Comparison of ENCODE assay signal across 10 mouse cellular contexts in the genomic region with DNA sequence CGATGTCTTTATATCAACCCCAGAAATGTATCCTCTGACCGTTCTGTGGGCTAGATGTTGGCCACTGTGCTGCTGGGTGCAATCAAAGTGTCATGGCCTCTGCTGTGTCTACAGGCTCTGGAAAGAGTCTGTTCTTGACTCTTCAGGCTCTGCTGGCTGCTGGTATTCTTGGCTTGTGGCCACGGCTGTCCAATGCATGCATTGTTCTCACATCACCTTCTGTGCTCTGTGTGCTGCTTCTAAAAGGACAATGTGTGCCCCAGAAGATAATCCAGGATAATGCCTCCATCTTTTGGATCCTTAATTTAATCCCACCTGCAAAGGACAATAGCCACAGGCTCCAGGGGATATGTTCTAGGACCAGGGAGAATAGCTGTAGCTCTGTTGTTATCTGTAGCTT.
DNase-seq lines count a peak whose midpoint lies in the region; ATAC-seq lines count a peak whose summit lies in the region.
"Had no signal": no experiment of that assay in that cellular context is flagged by ENCODE, and none has a peak within 500 bp of the region (broad histone marks: within the 10 kb centered on the region; RNA-seq: fewer than 3 reads in every experiment).

No protein-coding gene starts in this region.

- peaks cover 25% of the 10 kb centered on the region for H3K4me1 ChIP-seq in hindbrain, embryonic 10.5 days (replicated peaks)
- H3K4me1 ChIP-seq in hindbrain, embryonic 14.5 days (replicated peaks; ENCODE audit: control insufficient read depth, insufficient read depth, low read length), result no peaks in the 10 kb centered on the region
- H3K4me1 ChIP-seq in liver, embryonic 11.5 days (replicated peaks; ENCODE audit: control insufficient read depth, insufficient read depth, low read length), result no peaks in the 10 kb centered on the region
- H3K4me1 ChIP-seq in forebrain, embryonic 10.5 days, result peaks cover 9% of the 10 kb centered on the region

- no peaks in the 10 kb centered on the region for H3K9me3 ChIP-seq in hindbrain, embryonic 10.5 days
- no peaks in the 10 kb centered on the region for H3K9me3 ChIP-seq in hindbrain, embryonic 14.5 days (ENCODE audit: control insufficient read depth, low read length)
- H3K9me3 ChIP-seq in liver, embryonic 11.5 days (ENCODE audit: control insufficient read depth, low read length), result no peaks in the 10 kb centered on the region
- no peaks in the 10 kb centered on the region for H3K9me3 ChIP-seq in forebrain, embryonic 10.5 days

- no peak overlapping the region for H3K4me2 ChIP-seq in hindbrain, embryonic 14.5 days (replicated peaks)
- no peak overlapping the region for H3K4me2 ChIP-seq in liver, embryonic 11.5 days
- H3K4me2 ChIP-seq: limb, embryonic 12.5 days had no signal

- no peaks in the 10 kb centered on the region for H3K36me3 ChIP-seq in hindbrain, embryonic 10.5 days
- H3K36me3 ChIP-seq in hindbrain, embryonic 14.5 days (replicated peaks; ENCODE audit: control insufficient read depth, insufficient read depth), result no peaks in the 10 kb centered on the region
- no peaks in the 10 kb centered on the region; the same call in 1 of the 2 replicates for H3K36me3 ChIP-seq in liver, embryonic 11.5 days (ENCODE audit: control insufficient read depth, insufficient read depth, low read length)
- no peaks in the 10 kb centered on the region for H3K36me3 ChIP-seq in forebrain, embryonic 10.5 days (replicated peaks)
- H3K36me3 ChIP-seq: limb, embryonic 12.5 days had no signal

- DNase-seq in hindbrain, embryonic 10.5 days (ENCODE audit: low spot score), result peak; percentile 17
- no peak for DNase-seq in hindbrain, embryonic 14.5 days (ENCODE audit: low spot score)
- DNase-seq in right cerebral cortex, adult 18-20 months, result peak; percentile 22
- no peak for DNase-seq in right cerebral cortex, adult 2 months (ENCODE audit: low spot score in 2 of 2)
- peak; percentile 64 for DNase-seq in heart, postnatal 4 days
- no peak for DNase-seq in thymus, postnatal 10 days (ENCODE audit: low spot score in 2 of 2)
- DNase-seq in liver, embryonic 11.5 days (ENCODE audit: low spot score), result no peak
- DNase-seq in forebrain, embryonic 10.5 days (ENCODE audit: extremely low spot score, low spot score), result no peak

- H3K9ac ChIP-seq in hindbrain, embryonic 14.5 days, result no peak overlapping the region
- no peak overlapping the region for H3K9ac ChIP-seq in liver, embryonic 11.5 days (ENCODE audit: low read depth, low read length)
- H3K9ac ChIP-seq: limb, embryonic 12.5 days had no signal

- H3K27ac ChIP-seq in hindbrain, embryonic 10.5 days, result peak overlapping the region; percentile 76
- H3K27ac ChIP-seq in hindbrain, embryonic 14.5 days, result no peak overlapping the region
- no peak overlapping the region for H3K27ac ChIP-seq in liver, embryonic 11.5 days (ENCODE audit: low read depth, low read length)
- no peak overlapping the region for H3K27ac ChIP-seq in forebrain, embryonic 10.5 days
- H3K27ac ChIP-seq: limb, embryonic 12.5 days had no signal

- no peaks in the 10 kb centered on the region for H3K27me3 ChIP-seq in hindbrain, embryonic 10.5 days (ENCODE audit: insufficient read depth, poor library complexity, severe bottlenecking)
- no peaks in the 10 kb centered on the region for H3K27me3 ChIP-seq in hindbrain, embryonic 14.5 days (ENCODE audit: control insufficient read depth, insufficient read depth, low read length)
- H3K27me3 ChIP-seq in liver, embryonic 11.5 days (replicated peaks; ENCODE audit: control insufficient read depth, insufficient read depth, low read length), result no peaks in the 10 kb centered on the region
- no peaks in the 10 kb centered on the region for H3K27me3 ChIP-seq in forebrain, embryonic 10.5 days (ENCODE audit: poor library complexity, severe bottlenecking)
- H3K27me3 ChIP-seq: CH12.LX; limb, embryonic 12.5 days had no signal

- WGBS in hindbrain, embryonic 10.5 days, result 80% methylated on average over 3 of the region's 3 CpGs
- WGBS in hindbrain, embryonic 14.5 days, result 64% methylated on average over 3 of the region's 3 CpGs
- 89% methylated on average over 3 of the region's 3 CpGs for WGBS in liver, embryonic 11.5 days
- 84% methylated on average over 3 of the region's 3 CpGs for WGBS in forebrain, embryonic 10.5 days

- ATAC-seq in hindbrain, embryonic 14.5 days (ENCODE audit: low FRiP score), result no peak
- ATAC-seq in liver, embryonic 11.5 days (replicated peaks; ENCODE audit: low FRiP score), result no peak

- H3K4me3 ChIP-seq in hindbrain, embryonic 10.5 days, result no peak overlapping the region
- no peak overlapping the region for H3K4me3 ChIP-seq in hindbrain, embryonic 14.5 days (replicated peaks; ENCODE audit: low read length)
- H3K4me3 ChIP-seq in liver, embryonic 11.5 days (ENCODE audit: low read depth, low read length), result no peak overlapping the region
- no peak overlapping the region for H3K4me3 ChIP-seq in forebrain, embryonic 10.5 days
- H3K4me3 ChIP-seq: limb, embryonic 12.5 days had no signal

Comparison
In these comparisons a context has a peak if more than half of its experiments do, and no peak if none do; other contexts are left out.
1. DNase-seq: peak in hindbrain, embryonic 10.5 days (single experiment), right cerebral cortex, adult 18-20 months (single experiment) and heart, postnatal 4 days (single experiment); none in hindbrain, embryonic 14.5 days (single experiment), right cerebral cortex, adult 2 months (0 of 2), thymus, postnatal 10 days (0 of 2), liver, embryonic 11.5 days (single experiment) and forebrain, embryonic 10.5 days (single experiment).